Mouse (Mus musculus): ENCODE data around the gene 4930578C19Rik. TPM values are rescaled to one million over a fixed set of nuclear protein-coding genes. Genes with fewer than 3 reads are reported as not detected.
"Not testable (repeated sequence)": the region's sequence is repeated elsewhere in the genome, so short reads cannot be mapped to it uniquely, and the experiment has no call there.

The 4930578C19Rik gene
- polyA plus RNA-seq, 1 experiment from 2014 or later: 0.82 TPM

DNA sequence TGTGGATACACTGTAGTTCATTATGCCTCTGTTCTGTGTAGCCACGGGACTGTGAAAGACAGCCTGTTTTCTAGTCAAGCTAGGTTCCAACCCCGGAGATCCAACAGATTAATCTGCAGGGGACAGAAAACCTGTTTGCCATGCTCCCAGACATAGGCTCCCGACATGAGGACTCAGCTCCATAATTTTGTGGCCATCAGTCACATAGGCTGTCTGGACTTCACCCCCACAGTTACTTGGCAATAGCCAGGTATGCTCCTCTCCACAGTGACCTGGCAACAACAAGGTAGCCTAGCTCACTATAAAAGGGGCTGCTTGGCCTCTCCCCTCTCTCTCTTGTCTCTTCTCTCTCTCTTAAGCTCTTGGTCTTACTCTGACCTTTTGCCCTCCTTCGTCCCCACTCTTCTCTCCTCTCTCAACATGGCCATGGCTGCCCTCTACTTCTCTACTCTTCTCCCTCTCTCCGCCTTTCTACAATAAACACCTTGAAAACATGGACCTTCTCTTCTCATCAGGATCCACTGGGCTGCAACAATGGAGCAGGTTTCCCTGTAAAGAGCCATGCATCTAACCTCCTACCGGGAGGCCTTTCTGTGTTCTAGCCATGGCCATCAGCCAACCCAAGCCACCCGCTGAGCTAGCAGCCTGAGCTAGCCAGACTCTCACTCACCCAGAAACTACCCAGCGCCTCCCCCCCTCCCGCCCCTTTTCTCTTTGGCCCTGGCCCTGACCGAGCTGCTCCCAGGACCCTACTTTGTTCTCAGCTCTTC is 49.9 kb downstream of the 4930578C19Rik start:
- no peak overlapping the region for H3K4me3 ChIP-seq (ENCODE audit: low read length)
- H3K9ac ChIP-seq (replicated peaks; ENCODE audit: low read length): no peak overlapping the region
- H3K4me1 ChIP-seq (ENCODE audit: insufficient read depth, low read length): no peaks in the 10 kb centered on the region
- H3K36me3 ChIP-seq (ENCODE audit: insufficient read depth, low read length): no peaks in the 10 kb centered on the region
- 87% methylated on average over 10 of the region's 10 CpGs for WGBS
- ATAC-seq (ENCODE audit: low FRiP score, low TSS enrichment): no peak
- no peaks in the 10 kb centered on the region for H3K27me3 ChIP-seq (ENCODE audit: insufficient read depth, low read length)
- H3K9me3 ChIP-seq (ENCODE audit: low read length): no peaks in the 10 kb centered on the region
- no peak overlapping the region for H3K27ac ChIP-seq (ENCODE audit: low read length)
- H3K4me2 ChIP-seq (replicated peaks; ENCODE audit: low read depth, low read length): no peak overlapping the region

GRCm38 (mm10) chrX:18409598-18409997 is 51.6 kb downstream of the 4930578C19Rik start:
- no peaks in the 10 kb centered on the region for H3K36me3 ChIP-seq (ENCODE audit: insufficient read depth, low read length)
- H3K9me3 ChIP-seq (ENCODE audit: low read length): no peaks in the 10 kb centered on the region
- H3K27ac ChIP-seq (ENCODE audit: low read length): no peak overlapping the region
- no peak overlapping the region for H3K9ac ChIP-seq (replicated peaks; ENCODE audit: low read length)
- ATAC-seq (ENCODE audit: low FRiP score, low TSS enrichment): no peak
- no peak overlapping the region for H3K4me2 ChIP-seq (replicated peaks; ENCODE audit: low read depth, low read length)
- H3K4me3 ChIP-seq (ENCODE audit: low read length): no peak overlapping the region
- no peaks in the 10 kb centered on the region for H3K27me3 ChIP-seq (ENCODE audit: insufficient read depth, low read length)
- whole genome bisulfite sequencing: 53% methylated on average over 2 of the region's 2 CpGs
- no peaks in the 10 kb centered on the region for H3K4me1 ChIP-seq (ENCODE audit: insufficient read depth, low read length)

GRCm38 (mm10) chrX:18402296-18402695 is 58.9 kb downstream of the 4930578C19Rik start:
- Histone ChIP-seq H3K4me1 (ENCODE audit: insufficient read depth, low read length) (no peaks in the 10 kb centered on the region), H3K36me3 (ENCODE audit: insufficient read depth, low read length) (no peaks in the 10 kb centered on the region), H3K4me3 (ENCODE audit: low read length) (no peak overlapping the region), H3K27ac (ENCODE audit: low read length) (no peak overlapping the region), H3K9ac (replicated peaks; ENCODE audit: low read length) (no peak overlapping the region), H3K4me2 (replicated peaks; ENCODE audit: low read depth, low read length) (no peak overlapping the region), H3K27me3 (ENCODE audit: insufficient read depth, low read length) (no peaks in the 10 kb centered on the region), H3K9me3 (ENCODE audit: low read length) (no peaks in the 10 kb centered on the region)
- WGBS: 55% methylated on average over 10 of the region's 10 CpGs
- ATAC-seq (ENCODE audit: low FRiP score, low TSS enrichment): no peak

- H3K36me3 ChIP-seq (ENCODE audit: insufficient read depth, low read length): no peaks in the 10 kb centered on the region
- H3K9ac ChIP-seq (replicated peaks; ENCODE audit: low read length): no peak overlapping the region
- 89% methylated on average over 2 of the region's 2 CpGs for WGBS
- no peaks in the 10 kb centered on the region for H3K27me3 ChIP-seq (ENCODE audit: insufficient read depth, low read length)
- ATAC-seq (ENCODE audit: low FRiP score, low TSS enrichment): no peak
- H3K4me3 ChIP-seq (ENCODE audit: low read length): no peak overlapping the region
- H3K9me3 ChIP-seq (ENCODE audit: low read length): no peaks in the 10 kb centered on the region
- H3K27ac ChIP-seq (ENCODE audit: low read length): no peak overlapping the region
- no peaks in the 10 kb centered on the region for H3K4me1 ChIP-seq (ENCODE audit: insufficient read depth, low read length)
- H3K4me2 ChIP-seq (replicated peaks; ENCODE audit: low read depth, low read length): no peak overlapping the region
Observed at GRCm38 (mm10) chrX:18396700-18397099, 64.5 kb downstream of the 4930578C19Rik start.

DNA sequence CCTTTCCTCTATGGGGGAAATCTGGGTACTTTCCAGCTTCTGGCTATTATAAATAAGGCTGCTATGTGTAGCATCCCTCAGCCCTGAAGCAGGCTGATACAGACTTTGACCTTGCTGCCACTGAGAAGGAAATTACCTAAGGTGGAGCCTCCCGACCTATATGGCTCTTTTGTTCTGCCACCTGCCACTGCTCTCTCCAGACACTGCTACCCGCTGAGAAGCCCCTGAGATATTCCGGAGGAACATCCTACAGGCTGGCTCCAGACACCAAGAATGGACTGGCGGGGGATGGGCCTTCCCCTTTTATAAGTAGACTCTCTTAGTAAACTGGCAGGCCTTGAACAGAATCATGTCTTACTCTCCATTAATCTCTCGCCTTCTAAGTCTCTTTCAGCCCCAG is 77.0 kb downstream of the 4930578C19Rik start:
- H3K4me3 ChIP-seq (ENCODE audit: low read length); H3K9me3 ChIP-seq (ENCODE audit: low read length); H3K27me3 ChIP-seq (ENCODE audit: insufficient read depth, low read length); ATAC-seq (ENCODE audit: low FRiP score, low TSS enrichment); H3K4me2 ChIP-seq (replicated peaks; ENCODE audit: low read depth, low read length); H3K4me1 ChIP-seq (ENCODE audit: insufficient read depth, low read length); H3K9ac ChIP-seq (replicated peaks; ENCODE audit: low read length); H3K27ac ChIP-seq (ENCODE audit: low read length); H3K36me3 ChIP-seq (ENCODE audit: insufficient read depth, low read length): not testable (repeated sequence)
- WGBS: 78% methylated on average over 5 of the region's 5 CpGs

All from kidney, embryonic 16.5 days (tissue).